Mouse (Mus musculus): ENCODE data around the gene Gan. TPM values are rescaled to one million over a fixed set of nuclear protein-coding genes. Genes with fewer than 3 reads are reported as not detected.
A peak's percentile ranks its signal among the peaks of the same experiment; 100 is the strongest.

Gene Gan
- polyA plus RNA-seq, 1 experiment = 0.18 TPM

GRCm38 (mm10) chr8:117258576-117259040 lies 100.7 kb downstream of the Gan start:
- peaks cover 1% of the 10 kb centered on the region; the same call in 1 of the 2 replicates for H3K9me3 ChIP-seq (ENCODE audit: control insufficient read depth, low read length)
- peak overlapping the region; percentile 91 for H3K4me3 ChIP-seq (replicated peaks)
- TF ChIP-seq TAL1 (IDR thresholded peaks at IDR 0.05; ENCODE audit: low read length) = no peak
- no peak for TF ChIP-seq GATA1 (IDR thresholded peaks at IDR 0.05; ENCODE audit: low read length)
- H3K27me3 ChIP-seq (ENCODE audit: control insufficient read depth) = no peaks in the 10 kb centered on the region
- H3K36me3 ChIP-seq (ENCODE audit: control insufficient read depth) = peaks cover 33% of the 10 kb centered on the region
- peaks cover 83% of the 10 kb centered on the region for H3K4me1 ChIP-seq (ENCODE audit: control insufficient read depth)

GRCm38 (mm10) chr8:117259431-117260001 lies 101.6 kb downstream of the Gan start:
- Histone ChIP-seq H3K4me3 (replicated peaks) (peak overlapping the region; percentile 91), H3K9me3 (ENCODE audit: control insufficient read depth, low read length) (no peaks in the 10 kb centered on the region), H3K4me1 (ENCODE audit: control insufficient read depth) (peaks cover 77% of the 10 kb centered on the region), H3K27me3 (ENCODE audit: control insufficient read depth) (no peaks in the 10 kb centered on the region), H3K36me3 (ENCODE audit: control insufficient read depth) (peaks cover 35% of the 10 kb centered on the region)
- TF ChIP-seq GATA1 (IDR thresholded peaks at IDR 0.05; ENCODE audit: low read length) (no peak), TAL1 (IDR thresholded peaks at IDR 0.05; ENCODE audit: low read length) (no peak)

GRCm38 (mm10) chr8:117260234-117260929 lies 102.4 kb downstream of the Gan start:
- peak overlapping the region; percentile 91 for H3K4me3 ChIP-seq (replicated peaks)
- H3K27me3 ChIP-seq (ENCODE audit: control insufficient read depth) = no peaks in the 10 kb centered on the region
- H3K4me1 ChIP-seq (ENCODE audit: control insufficient read depth) = peaks cover 80% of the 10 kb centered on the region

GRCm38 (mm10) chr8:117260930-117261475 lies 103.1 kb downstream of the Gan start:
- Histone ChIP-seq H3K4me3 (replicated peaks) (no peak overlapping the region), H3K4me1 (ENCODE audit: control insufficient read depth) (peaks cover 79% of the 10 kb centered on the region)

More at GRCm38 (mm10) chr8:117260234-117260929, 102.4 kb downstream of the Gan start:
- TF ChIP-seq GATA1 (IDR thresholded peaks at IDR 0.05; ENCODE audit: low read length) = no peak
- TF ChIP-seq TAL1 (IDR thresholded peaks at IDR 0.05; ENCODE audit: low read length) = no peak
- Histone ChIP-seq H3K9me3 (ENCODE audit: control insufficient read depth, low read length) (no peaks in the 10 kb centered on the region), H3K36me3 (ENCODE audit: control insufficient read depth) (peaks cover 41% of the 10 kb centered on the region)

GRCm38 (mm10) chr8:117261702-117262101 lies 103.8 kb downstream of the Gan start:
- H3K27me3 ChIP-seq (ENCODE audit: control insufficient read depth) = no peaks in the 10 kb centered on the region
- peaks cover 80% of the 10 kb centered on the region for H3K4me1 ChIP-seq (ENCODE audit: control insufficient read depth)
- H3K4me3 ChIP-seq (replicated peaks) = no peak overlapping the region
- no peak for TF ChIP-seq GATA1 (IDR thresholded peaks at IDR 0.05; ENCODE audit: low read length)
- TF ChIP-seq TAL1 (IDR thresholded peaks at IDR 0.05; ENCODE audit: low read length) = no peak
- H3K9me3 ChIP-seq (ENCODE audit: control insufficient read depth, low read length) = no peaks in the 10 kb centered on the region
- H3K36me3 ChIP-seq (ENCODE audit: control insufficient read depth) = peaks cover 50% of the 10 kb centered on the region

More at GRCm38 (mm10) chr8:117260930-117261475, 103.1 kb downstream of the Gan start:
- no peak for TF ChIP-seq TAL1 (IDR thresholded peaks at IDR 0.05; ENCODE audit: low read length)
- no peaks in the 10 kb centered on the region for H3K27me3 ChIP-seq (ENCODE audit: control insufficient read depth)
- H3K36me3 ChIP-seq (ENCODE audit: control insufficient read depth) = peaks cover 44% of the 10 kb centered on the region
- H3K9me3 ChIP-seq (ENCODE audit: control insufficient read depth, low read length) = no peaks in the 10 kb centered on the region

- H3K4me1 ChIP-seq (ENCODE audit: control insufficient read depth) = peaks cover 81% of the 10 kb centered on the region
- no peak overlapping the region for H3K4me3 ChIP-seq (replicated peaks)
- peaks cover 57% of the 10 kb centered on the region for H3K36me3 ChIP-seq (ENCODE audit: control insufficient read depth)
Observed at GRCm38 (mm10) chr8:117262685-117263084, 104.8 kb downstream of the Gan start.

GRCm38 (mm10) chr8:117263442-117263841 lies 105.5 kb downstream of the Gan start:
- H3K4me1 ChIP-seq (ENCODE audit: control insufficient read depth) = peaks cover 79% of the 10 kb centered on the region
- H3K4me3 ChIP-seq (replicated peaks) = no peak overlapping the region
- no peaks in the 10 kb centered on the region for H3K9me3 ChIP-seq (ENCODE audit: control insufficient read depth, low read length)
- H3K27me3 ChIP-seq (ENCODE audit: control insufficient read depth) = no peaks in the 10 kb centered on the region
- peaks cover 61% of the 10 kb centered on the region for H3K36me3 ChIP-seq (ENCODE audit: control insufficient read depth)
- TF ChIP-seq GATA1 (IDR thresholded peaks at IDR 0.05; ENCODE audit: low read length) (no peak; the same call in 1 of the 2 replicates), TAL1 (IDR thresholded peaks at IDR 0.05; ENCODE audit: low read length) (no peak)

More at GRCm38 (mm10) chr8:117262685-117263084, 104.8 kb downstream of the Gan start:
- TF ChIP-seq GATA1 (IDR thresholded peaks at IDR 0.05; ENCODE audit: low read length) = no peak
- TF ChIP-seq TAL1 (IDR thresholded peaks at IDR 0.05; ENCODE audit: low read length) = no peak
- Histone ChIP-seq H3K27me3 (ENCODE audit: control insufficient read depth) (no peaks in the 10 kb centered on the region), H3K9me3 (ENCODE audit: control insufficient read depth, low read length) (no peaks in the 10 kb centered on the region)

GRCm38 (mm10) chr8:117265079-117265478 lies 107.1 kb downstream of the Gan start:
- Histone ChIP-seq H3K27me3 (ENCODE audit: control insufficient read depth) (no peaks in the 10 kb centered on the region), H3K9me3 (ENCODE audit: control insufficient read depth, low read length) (no peaks in the 10 kb centered on the region), H3K4me3 (replicated peaks) (no peak overlapping the region), H3K36me3 (ENCODE audit: control insufficient read depth) (peaks cover 61% of the 10 kb centered on the region), H3K4me1 (ENCODE audit: control insufficient read depth) (peaks cover 69% of the 10 kb centered on the region)
- TF ChIP-seq GATA1 (IDR thresholded peaks at IDR 0.05; ENCODE audit: low read length) (no peak), TAL1 (IDR thresholded peaks at IDR 0.05; ENCODE audit: low read length) (no peak)

Other genes with a start within 250 kb of the Gan start
- gene Cmc2, start 236.7 kb upstream of the Gan start, polyA plus RNA-seq (2012) = 12.0 and 20.2 TPM in 2 replicates
- gene Cenpn, start 236.4 kb upstream of the Gan start, polyA plus RNA-seq (2012) = 1.7 and 2.6 TPM in 2 replicates
- gene Atmin, start 214.7 kb upstream of the Gan start, polyA plus RNA-seq (2012) = 0.05 and 0.16 TPM in 2 replicates
- 0.36 and 0.62 TPM in 2 replicates for gene 1700030J22Rik, start 179.2 kb upstream of the Gan start, polyA plus RNA-seq (2012)
- gene Gcsh, start 164.6 kb upstream of the Gan start, polyA plus RNA-seq (2012) = 0.04 and 0.10 TPM in 2 replicates
- not detected in 2 replicates for gene Pkd1l2, start 75.7 kb upstream of the Gan start, polyA plus RNA-seq (2012)
- gene Bco1, start 62.3 kb upstream of the Gan start, polyA plus RNA-seq (2012) = not detected in 2 replicates
- 8.2 and 8.6 TPM in 2 replicates for gene Cmip, start 98.9 kb downstream of the Gan start, polyA plus RNA-seq (2012)